Mouse (Mus musculus) bone marrow macrophage, adult 2 months (primary cell): ENCODE measurements around the gene Cacna2d3.

Experiments
- CTCF ChIP-seq: IDR thresholded peaks from 2 replicates; pipeline ENCODE4 v1.5.1; 2012; ENCODE audit warnings: low read depth, mild to moderate bottlenecking, low read length, moderate library complexity
- POLR2A ChIP-seq: IDR thresholded peaks from 2 replicates; pipeline ENCODE4 v1.6.1; 2012; ENCODE audit warnings: mild to moderate bottlenecking, low read depth, low read length, borderline replicate concordance

GRCm38 (mm10) chr14:29013161-29013560, 708.5 kb downstream of the Cacna2d3 start:
- TF ChIP-seq CTCF, result no peak
- no peak for TF ChIP-seq POLR2A
